Mouse (Mus musculus): ENCODE results near the gene Cdhr2. TPM values are rescaled to one million over a fixed set of nuclear protein-coding genes. Genes with fewer than 3 reads are reported as not detected.

The Cdhr2 gene
- polyA plus RNA-seq, 1 experiment from 2014 or later: 3.1 TPM

DNA sequence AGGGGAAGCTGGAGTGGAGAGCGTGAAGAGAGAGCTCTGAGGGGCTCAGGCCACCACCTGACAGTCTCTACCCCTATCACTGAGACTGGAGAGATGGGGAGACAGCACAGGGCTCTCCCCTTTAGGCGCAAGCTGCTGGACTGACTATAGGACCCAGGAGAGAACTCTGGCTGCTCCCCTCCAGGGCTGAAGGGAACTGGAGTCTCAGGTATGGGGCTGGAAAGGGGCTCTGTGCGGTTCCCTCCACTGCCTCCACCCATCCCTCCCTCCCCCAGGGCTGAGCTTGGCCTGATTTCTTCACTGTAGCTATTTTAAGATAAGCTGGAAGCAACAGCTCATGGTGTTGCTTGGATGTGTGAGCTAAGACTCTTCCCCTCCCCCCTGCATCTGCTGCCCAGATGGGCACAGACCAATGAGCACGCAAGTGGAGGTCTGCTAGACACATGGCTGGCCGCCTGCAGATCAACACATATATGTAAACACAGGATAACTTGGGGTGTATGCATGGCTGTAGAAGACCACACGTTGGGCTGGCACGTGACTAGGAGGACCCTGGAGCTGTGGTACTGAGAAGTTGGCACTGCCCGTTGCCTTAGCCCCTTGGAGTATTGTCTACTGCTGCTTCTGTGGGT lies 59.0 kb downstream of the Cdhr2 start:
- 58% methylated on average over 8 of the region's 8 CpGs for WGBS
- no peak for TF ChIP-seq CTCF (IDR thresholded peaks at IDR 0.05; ENCODE audit: low read depth)
- DNase-seq (ENCODE audit: low spot score) (no peak), ATAC-seq (ENCODE audit: low FRiP score, low TSS enrichment) (no peak)
- Histone ChIP-seq H3K9ac (ENCODE audit: low read length) (no peak overlapping the region), H3K4me2 (replicated peaks; ENCODE audit: low read depth) (no peak overlapping the region), H3K27ac (replicated peaks) (no peak overlapping the region), H3K4me1 (replicated peaks; ENCODE audit: control insufficient read depth, insufficient read depth) (no peaks in the 10 kb centered on the region), H3K27me3 (ENCODE audit: control insufficient read depth, insufficient read depth, low read length) (peaks cover under 1% of the 10 kb centered on the region; the same call in 1 of the 2 replicates), H3K4me3 (ENCODE audit: low read depth, low read length) (no peak overlapping the region), H3K36me3 (ENCODE audit: control insufficient read depth, insufficient read depth, low read length) (no peaks in the 10 kb centered on the region), H3K9me3 (ENCODE audit: control insufficient read depth, low read length) (no peaks in the 10 kb centered on the region)

DNA sequence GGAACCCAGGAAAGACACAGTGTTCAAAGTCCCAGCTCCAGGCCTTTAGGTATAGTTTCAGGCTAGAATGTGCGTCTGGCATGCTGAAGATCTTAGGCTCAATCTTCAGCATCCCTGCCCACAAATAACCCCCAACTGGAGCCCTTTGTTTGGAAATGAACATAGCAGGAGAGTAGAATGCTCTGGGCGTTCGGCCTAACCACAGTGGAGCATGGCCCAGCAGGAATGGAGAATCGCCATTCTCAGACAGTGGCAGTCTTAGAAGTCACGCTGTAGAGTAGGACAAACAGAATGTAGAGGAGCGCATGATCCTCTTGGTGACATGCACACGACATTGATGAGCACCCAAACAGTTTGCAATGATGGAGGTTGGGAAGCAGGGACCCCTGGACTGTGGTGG lies 59.6 kb downstream of the Cdhr2 start:
- TF ChIP-seq CTCF (IDR thresholded peaks at IDR 0.05; ENCODE audit: low read depth) (no peak), EP300 (optimal IDR thresholded peaks at IDR 0.05) (no peak)
- Histone ChIP-seq H3K4me1 (replicated peaks; ENCODE audit: control insufficient read depth, insufficient read depth) (no peaks in the 10 kb centered on the region), H3K27me3 (ENCODE audit: control insufficient read depth, insufficient read depth, low read length) (peaks cover 7% of the 10 kb centered on the region; the same call in 1 of the 2 replicates), H3K9ac (ENCODE audit: low read length) (no peak overlapping the region), H3K4me2 (replicated peaks; ENCODE audit: low read depth) (no peak overlapping the region), H3K9me3 (ENCODE audit: control insufficient read depth, low read length) (no peaks in the 10 kb centered on the region), H3K4me3 (ENCODE audit: low read depth, low read length) (no peak overlapping the region), H3K36me3 (ENCODE audit: control insufficient read depth, insufficient read depth, low read length) (no peaks in the 10 kb centered on the region), H3K27ac (replicated peaks) (no peak overlapping the region)
- ATAC-seq (ENCODE audit: low FRiP score, low TSS enrichment) (no peak), DNase-seq (ENCODE audit: low spot score) (no peak)
- 70% methylated on average over 7 of the region's 7 CpGs for WGBS

DNA sequence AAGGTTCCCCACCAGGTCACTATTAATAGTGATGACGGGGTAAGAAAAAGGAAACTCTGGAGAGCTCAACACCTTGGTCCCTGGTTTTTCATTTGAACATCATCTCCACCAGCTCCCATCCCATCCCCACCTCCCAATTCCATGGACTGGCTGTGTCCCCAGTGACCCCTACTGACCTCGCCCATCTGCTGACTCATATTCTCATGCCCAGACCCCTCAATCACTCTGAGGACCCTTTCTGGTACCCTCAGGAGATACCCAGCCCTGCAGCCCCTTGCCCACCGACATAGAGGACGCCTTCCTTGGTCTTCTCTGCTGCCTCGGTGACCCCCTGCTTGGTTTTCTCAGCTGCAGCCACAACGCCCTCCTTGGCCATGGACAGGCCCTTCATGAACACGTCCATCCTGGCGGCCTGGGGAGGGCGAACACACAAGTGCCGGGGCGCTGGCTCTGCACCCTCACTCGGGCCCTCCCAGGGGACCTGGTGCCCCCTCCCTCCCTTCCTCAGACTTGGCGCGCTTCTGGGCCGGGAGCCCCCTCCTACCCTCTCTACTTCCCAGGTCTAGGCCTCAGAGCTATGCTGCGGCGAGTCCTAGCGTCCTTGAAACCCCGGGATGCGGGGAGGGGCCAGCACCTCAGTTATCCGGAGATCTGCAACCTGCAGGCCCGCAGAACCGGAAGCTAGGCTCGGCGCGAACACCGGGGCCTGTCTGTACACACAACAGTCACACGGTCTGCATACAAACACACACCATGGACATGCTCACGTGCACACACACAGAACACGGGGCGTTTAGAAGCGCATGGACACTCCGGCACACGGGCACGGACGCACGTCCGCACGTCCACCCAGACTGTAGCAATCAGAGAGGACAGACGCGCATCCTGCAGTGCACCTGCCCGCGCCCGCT lies 64.3 kb downstream of the Cdhr2 start:
- Histone ChIP-seq H3K9me3 (ENCODE audit: control insufficient read depth, low read length) (no peaks in the 10 kb centered on the region), H3K4me2 (replicated peaks; ENCODE audit: low read depth) (peak overlapping the region; percentile 37), H3K4me3 (ENCODE audit: low read depth, low read length) (peak overlapping the region; percentile 2; the same call in 1 of the 2 replicates), H3K4me1 (replicated peaks; ENCODE audit: control insufficient read depth, insufficient read depth) (no peaks in the 10 kb centered on the region), H3K36me3 (ENCODE audit: control insufficient read depth, insufficient read depth, low read length) (no peaks in the 10 kb centered on the region), H3K27me3 (ENCODE audit: control insufficient read depth, insufficient read depth, low read length) (peaks cover 10% of the 10 kb centered on the region; the same call in 1 of the 2 replicates), H3K9ac (ENCODE audit: low read length) (no peak overlapping the region), H3K27ac (replicated peaks) (no peak overlapping the region)
- WGBS: 7% methylated on average over 44 of the region's 44 CpGs
- DNase-seq (ENCODE audit: low spot score): no peak
- ATAC-seq (ENCODE audit: low FRiP score, low TSS enrichment): 0 out of 2 replicates have a peak, but pooled peaks have one; percentile 36
- TF ChIP-seq CTCF (IDR thresholded peaks at IDR 0.05; ENCODE audit: low read depth): no peak
- no peak for TF ChIP-seq EP300 (optimal IDR thresholded peaks at IDR 0.05)

DNA sequence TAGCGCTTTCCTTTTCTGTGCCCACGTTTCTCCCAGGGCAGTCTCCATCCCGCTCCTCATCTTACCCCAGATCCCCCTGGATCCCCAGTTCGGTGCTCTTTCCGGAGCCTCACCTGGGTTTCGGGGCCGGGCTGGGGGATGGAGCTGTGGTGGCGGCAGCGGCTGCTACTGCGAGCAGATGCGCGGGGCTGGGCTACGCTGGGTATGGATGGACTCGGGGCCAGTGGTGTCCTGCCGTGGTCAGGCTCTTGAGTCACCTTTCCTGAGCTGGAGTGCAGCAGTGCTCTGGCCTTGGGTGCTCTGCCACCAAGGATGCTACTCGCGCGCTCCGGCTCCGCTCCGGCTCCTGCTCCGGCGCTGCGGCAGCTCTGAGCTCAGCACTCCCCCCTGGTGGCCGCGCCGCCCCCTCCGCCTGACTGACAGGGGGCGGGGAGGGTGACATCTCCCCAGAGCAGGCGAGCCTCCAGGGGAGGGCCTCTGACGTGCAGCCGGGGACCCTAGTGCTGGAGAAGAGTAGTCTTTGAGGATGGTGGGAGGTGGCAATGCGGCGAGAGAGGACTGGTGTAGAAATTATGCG lies 65.0 kb downstream of the Cdhr2 start, which contains the start of gene Sncb:
Sncb (minus strand) TSS at position 404 of the 577 bp plus-strand sequence.
- peak within 1 kb of the TSS; percentile 2; the same call in 1 of the 2 replicates for H3K4me3 ChIP-seq (ENCODE audit: low read depth, low read length)
- no peak within 1 kb of the TSS for H3K27ac ChIP-seq (replicated peaks)
- peak; percentile 80 for TF ChIP-seq CTCF (IDR thresholded peaks at IDR 0.05; ENCODE audit: low read depth)
- TF ChIP-seq EP300 (optimal IDR thresholded peaks at IDR 0.05): no peak
- no peaks in the 10 kb centered on the region for H3K4me1 ChIP-seq (replicated peaks; ENCODE audit: control insufficient read depth, insufficient read depth)
- peaks cover 10% of the 10 kb centered on the region; the same call in 1 of the 2 replicates for H3K27me3 ChIP-seq (ENCODE audit: control insufficient read depth, insufficient read depth, low read length)
- no peaks in the 10 kb centered on the region for H3K36me3 ChIP-seq (ENCODE audit: control insufficient read depth, insufficient read depth, low read length)
- H3K4me2 ChIP-seq (replicated peaks; ENCODE audit: low read depth): peak within 1 kb of the TSS; percentile 37
- DNase-seq (ENCODE audit: low spot score) (peak; percentile 68), ATAC-seq (ENCODE audit: low FRiP score, low TSS enrichment) (peak; percentile 45; the same call in 1 of the 2 replicates)
- H3K9ac ChIP-seq (ENCODE audit: low read length): no peak within 1 kb of the TSS
- 2% methylated on average over 35 of the region's 35 CpGs for WGBS
- H3K9me3 ChIP-seq (ENCODE audit: control insufficient read depth, low read length): no peaks in the 10 kb centered on the region

DNA sequence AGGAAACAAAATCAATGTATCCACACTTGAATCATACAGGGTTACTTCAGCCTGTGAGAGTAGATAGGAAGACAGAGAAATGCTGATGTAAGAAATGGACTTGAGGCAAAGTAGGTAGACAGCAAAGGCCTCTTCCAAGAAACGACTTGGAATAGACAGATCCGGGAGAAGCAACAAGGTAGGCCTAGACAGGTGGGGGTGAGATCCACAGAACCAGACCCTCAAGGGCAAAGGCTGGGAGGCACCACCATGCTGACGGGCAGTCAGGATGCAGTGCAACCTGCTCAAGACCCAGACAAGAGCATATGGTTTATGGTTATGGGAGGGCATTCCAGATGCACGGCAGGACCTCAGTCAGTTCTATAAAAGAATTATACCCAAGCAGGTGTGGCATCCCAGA lies 65.8 kb downstream of the Cdhr2 start:
- Histone ChIP-seq H3K4me3 (ENCODE audit: low read depth, low read length) (no peak overlapping the region), H3K27ac (replicated peaks) (no peak overlapping the region), H3K9me3 (ENCODE audit: control insufficient read depth, low read length) (no peaks in the 10 kb centered on the region), H3K27me3 (ENCODE audit: control insufficient read depth, insufficient read depth, low read length) (peaks cover 10% of the 10 kb centered on the region; the same call in 1 of the 2 replicates), H3K4me2 (replicated peaks; ENCODE audit: low read depth) (no peak overlapping the region), H3K9ac (ENCODE audit: low read length) (no peak overlapping the region), H3K36me3 (ENCODE audit: control insufficient read depth, insufficient read depth, low read length) (no peaks in the 10 kb centered on the region), H3K4me1 (replicated peaks; ENCODE audit: control insufficient read depth, insufficient read depth) (no peaks in the 10 kb centered on the region)
- WGBS: 81% methylated on average over 4 of the region's 4 CpGs
- ATAC-seq (ENCODE audit: low FRiP score, low TSS enrichment): no peak
- TF ChIP-seq EP300 (optimal IDR thresholded peaks at IDR 0.05): no peak
- TF ChIP-seq CTCF (IDR thresholded peaks at IDR 0.05; ENCODE audit: low read depth): no peak
- no peak for DNase-seq (ENCODE audit: low spot score)

Measured in stomach, postnatal 0 days (tissue).